Mouse (Mus musculus): Measurements from ENCODE around the gene Gm13762. TPM values are rescaled to one million over a fixed set of nuclear protein-coding genes. Genes with fewer than 3 reads are reported as not detected.
"Not testable (repeated sequence)": the region's sequence is repeated elsewhere in the genome, so short reads cannot be mapped to it uniquely, and the experiment has no call there.

The Gm13762 gene
- total RNA-seq (2018; cell fraction: chromatin; rRNA removed): not detected
- total RNA-seq (2018; cell fraction: cytosol; rRNA removed): not detected
- total RNA-seq (2018; cell fraction: nucleus; rRNA removed): not detected
- not detected in 3 replicates for polyA plus RNA-seq (2018)

DNA sequence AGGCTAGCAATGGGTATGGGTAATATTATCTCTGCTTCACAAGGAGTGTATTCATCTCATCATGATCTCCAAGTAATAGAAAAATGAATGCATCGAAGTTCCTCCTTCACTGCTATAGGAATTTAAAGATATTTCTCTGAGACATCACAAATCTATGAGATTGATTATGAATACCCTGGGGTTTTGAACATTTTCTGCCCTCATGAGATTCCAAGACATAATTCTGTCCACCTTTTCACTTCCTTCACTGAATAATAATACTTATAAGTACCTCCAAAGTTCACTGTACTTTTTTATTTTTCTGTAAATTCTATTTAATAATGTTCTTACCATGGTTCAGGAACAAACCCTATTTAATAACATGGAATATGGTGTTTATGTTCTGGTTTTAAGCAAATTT, at the start of gene Gm13762:
Gm13762 (minus strand) TSS at position 101 of the 400 bp plus-strand sequence.
- no peaks in the 10 kb centered on the region for H3K79me2 ChIP-seq (ENCODE audit: inconsistent target)
- H3K36me3 ChIP-seq (ENCODE audit: inconsistent target): no peaks in the 10 kb centered on the region
- H3K4me3 ChIP-seq (ENCODE audit: inconsistent target): no peak within 1 kb of the TSS
- no peak within 1 kb of the TSS for H3K27ac ChIP-seq
- WGBS (ENCODE audit: missing documents): 73% methylated on average over 1 of the region's 1 CpGs

DNA sequence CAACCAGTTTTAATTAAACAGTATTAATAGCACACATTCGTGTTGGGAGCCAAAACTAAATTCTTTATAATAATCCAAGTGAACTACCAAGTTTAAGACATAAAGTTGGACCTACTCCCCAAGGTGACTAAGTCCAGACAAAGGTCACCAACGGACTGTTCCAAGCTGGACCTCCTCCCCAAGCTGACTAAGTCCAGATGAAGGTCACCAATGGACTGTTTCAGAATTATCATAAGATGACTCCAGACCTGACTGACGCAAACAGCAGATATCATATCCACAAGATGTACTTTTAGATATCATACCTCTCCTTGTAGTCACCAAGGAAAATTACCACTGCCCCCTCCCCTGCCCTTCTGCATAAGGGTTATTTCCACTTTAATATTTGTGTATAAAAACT, 41.4 kb upstream of the Gm13762 start:
- H3K79me2 ChIP-seq (ENCODE audit: inconsistent target); H3K36me3 ChIP-seq (ENCODE audit: inconsistent target): not testable (repeated sequence)
- WGBS (ENCODE audit: missing documents): 74% methylated on average over 3 of the region's 3 CpGs

GRCm38 (mm10) chr2:89018240-89018639, 38.2 kb upstream of the Gm13762 start, which contains the start of gene Olfr1216:
TSS of gene Olfr1216 (minus strand) at chr2:89018340.
- Histone ChIP-seq H3K4me3 (ENCODE audit: inconsistent target) (no peak within 1 kb of the TSS), H3K36me3 (ENCODE audit: inconsistent target) (no peaks in the 10 kb centered on the region), H3K27ac (no peak within 1 kb of the TSS), H3K79me2 (ENCODE audit: inconsistent target) (no peaks in the 10 kb centered on the region)
- WGBS (ENCODE audit: missing documents): 93% methylated on average over 1 of the region's 1 CpGs

More for the DNA sequence above, 41.4 kb upstream of the Gm13762 start:
- H3K27ac ChIP-seq; H3K4me3 ChIP-seq (ENCODE audit: inconsistent target): not testable (repeated sequence)

- Histone ChIP-seq H3K27ac (no peak within 1 kb of the TSS), H3K36me3 (ENCODE audit: inconsistent target) (no peaks in the 10 kb centered on the region), H3K4me3 (ENCODE audit: inconsistent target) (no peak within 1 kb of the TSS), H3K79me2 (ENCODE audit: inconsistent target) (no peaks in the 10 kb centered on the region)
- WGBS (ENCODE audit: missing documents): 64% methylated on average over 2 of the region's 2 CpGs
Measured at GRCm38 (mm10) chr2:89006873-89007272, 26.8 kb upstream of the Gm13762 start, which contains the start of gene Olfr1215. TSS of gene Olfr1215 (minus strand) at chr2:89006973.

GRCm38 (mm10) chr2:88992553-88992952, 12.5 kb upstream of the Gm13762 start, which contains the start of gene Olfr1214:
TSS of gene Olfr1214 (minus strand) at chr2:88992653.
- 100% methylated on average over 1 of the region's 1 CpGs for WGBS (ENCODE audit: missing documents)
- H3K36me3 ChIP-seq (ENCODE audit: inconsistent target): no peaks in the 10 kb centered on the region
- no peaks in the 10 kb centered on the region for H3K79me2 ChIP-seq (ENCODE audit: inconsistent target)
- no peak within 1 kb of the TSS for H3K27ac ChIP-seq
- no peak within 1 kb of the TSS for H3K4me3 ChIP-seq (ENCODE audit: inconsistent target)

DNA sequence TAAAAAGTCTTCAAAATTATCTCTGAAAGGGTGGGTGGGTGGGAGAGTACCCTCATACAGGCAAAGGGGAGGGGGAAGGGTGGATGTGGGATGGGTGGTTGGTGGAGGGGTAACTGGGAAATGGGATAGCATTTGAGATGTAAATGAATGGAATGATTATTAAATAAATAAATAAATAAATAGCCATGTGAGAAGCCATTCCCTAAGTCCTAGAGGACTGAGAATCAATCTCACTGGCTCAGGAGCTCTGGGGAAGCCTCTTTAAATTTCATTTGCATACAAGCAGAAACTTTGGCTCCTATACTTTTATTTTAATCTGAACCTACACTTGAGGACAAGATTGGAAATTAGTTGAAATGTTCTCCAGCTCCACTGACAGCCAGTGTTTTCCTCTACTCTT, 26.4 kb downstream of the Gm13762 start, which contains the start of gene Olfr1212:
Olfr1212 (plus strand) TSS at position 301 of the 400 bp plus-strand sequence.
- H3K36me3 ChIP-seq (ENCODE audit: inconsistent target): no peaks in the 10 kb centered on the region
- H3K27ac ChIP-seq: no peak within 1 kb of the TSS
- H3K4me3 ChIP-seq (ENCODE audit: inconsistent target): no peak within 1 kb of the TSS
- no peaks in the 10 kb centered on the region for H3K79me2 ChIP-seq (ENCODE audit: inconsistent target)

- Histone ChIP-seq H3K79me2 (ENCODE audit: inconsistent target) (no peaks in the 10 kb centered on the region), H3K36me3 (ENCODE audit: inconsistent target) (no peaks in the 10 kb centered on the region), H3K4me3 (ENCODE audit: inconsistent target) (no peak within 1 kb of the TSS), H3K27ac (no peak within 1 kb of the TSS)
- 94% methylated on average over 1 of the region's 1 CpGs for WGBS (ENCODE audit: missing documents)
Measured at GRCm38 (mm10) chr2:88938011-88938410, 42.1 kb downstream of the Gm13762 start, which contains the start of gene Olfr1211. TSS of gene Olfr1211 (minus strand) at chr2:88938111.

Other genes with a start within 250 kb of the Gm13762 start
- gene Olfr1197, start 247.9 kb downstream of the Gm13762 start, polyA plus RNA-seq (2018): not detected in 3 replicates
- not detected in 3 replicates for gene Olfr1198, start 228.9 kb downstream of the Gm13762 start, polyA plus RNA-seq (2018)
- not detected in 3 replicates for gene Olfr1199, start 219.8 kb downstream of the Gm13762 start, polyA plus RNA-seq (2018)
- gene Olfr1200, start 209.8 kb downstream of the Gm13762 start, polyA plus RNA-seq (2018): not detected in 3 replicates
- gene Olfr1201, start 187.2 kb downstream of the Gm13762 start, polyA plus RNA-seq (2018): not detected in 3 replicates
- not detected in 3 replicates for gene Olfr1202, start 165.8 kb downstream of the Gm13762 start, polyA plus RNA-seq (2018)
- not detected in 3 replicates for gene Olfr1205, start 150.5 kb downstream of the Gm13762 start, polyA plus RNA-seq (2018)
- gene Olfr1204, start 131.0 kb downstream of the Gm13762 start, polyA plus RNA-seq (2018): not detected in 3 replicates
- gene Olfr1206, start 117.0 kb downstream of the Gm13762 start, polyA plus RNA-seq (2018): not detected in 3 replicates
- gene Olfr1208, start 78.0 kb downstream of the Gm13762 start, polyA plus RNA-seq (2018): not detected in 3 replicates
- not detected in 3 replicates for gene Olfr1209, start 65.1 kb downstream of the Gm13762 start, polyA plus RNA-seq (2018)
- gene Olfr1211, start 42.2 kb downstream of the Gm13762 start, polyA plus RNA-seq (2018): not detected in 3 replicates
- gene Olfr1212, start 26.3 kb downstream of the Gm13762 start, polyA plus RNA-seq (2018): not detected in 3 replicates
- gene Olfr1214, start 12.4 kb upstream of the Gm13762 start, polyA plus RNA-seq (2018): not detected in 3 replicates
- gene Olfr1215, start 26.7 kb upstream of the Gm13762 start, polyA plus RNA-seq (2018): not detected in 3 replicates
- gene Olfr1216, start 38.1 kb upstream of the Gm13762 start, polyA plus RNA-seq (2018): not detected in 3 replicates
- gene Olfr1217, start 51.8 kb upstream of the Gm13762 start, polyA plus RNA-seq (2018): not detected in 3 replicates
- not detected in 3 replicates for gene Olfr1218, start 80.9 kb upstream of the Gm13762 start, polyA plus RNA-seq (2018)
- gene Olfr1219, start 103.2 kb upstream of the Gm13762 start, polyA plus RNA-seq (2018): not detected in 3 replicates
- not detected in 3 replicates for gene Olfr1220, start 126.6 kb upstream of the Gm13762 start, polyA plus RNA-seq (2018)
- gene Olfr1221, start 137.0 kb upstream of the Gm13762 start, polyA plus RNA-seq (2018): not detected in 3 replicates
- gene Olfr1222, start 152.8 kb upstream of the Gm13762 start, polyA plus RNA-seq (2018): not detected in 3 replicates
- not detected in 3 replicates for gene Olfr1223, start 171.3 kb upstream of the Gm13762 start, polyA plus RNA-seq (2018)
- not detected in 3 replicates for gene Olfr1224-ps1, start 183.8 kb upstream of the Gm13762 start, polyA plus RNA-seq (2018)
- gene Olfr1225, start 194.4 kb upstream of the Gm13762 start, polyA plus RNA-seq (2018): not detected in 3 replicates
- gene Olfr1226, start 219.8 kb upstream of the Gm13762 start, polyA plus RNA-seq (2018): not detected in 3 replicates